Mouse (Mus musculus): ENCODE results near the gene Cldn22.

- TF ChIP-seq CTCF (IDR thresholded peaks at IDR 0.05; ENCODE audit: control insufficient read depth, insufficient read depth, insufficient read length), result no peak
- TF ChIP-seq MYOG (IDR thresholded peaks at IDR 0.05; ENCODE audit: control insufficient read depth, extremely low read depth, insufficient read length), result no peak
- TF ChIP-seq MAX (IDR thresholded peaks at IDR 0.05), result no peak
Observed at GRCm38 (mm10) chr8:47781881-47782280, 42.4 kb upstream of the Cldn22 start.

Data from C2C12 (cell line).